ENCODE assay signal across 8 mouse cellular contexts in the genomic region with DNA sequence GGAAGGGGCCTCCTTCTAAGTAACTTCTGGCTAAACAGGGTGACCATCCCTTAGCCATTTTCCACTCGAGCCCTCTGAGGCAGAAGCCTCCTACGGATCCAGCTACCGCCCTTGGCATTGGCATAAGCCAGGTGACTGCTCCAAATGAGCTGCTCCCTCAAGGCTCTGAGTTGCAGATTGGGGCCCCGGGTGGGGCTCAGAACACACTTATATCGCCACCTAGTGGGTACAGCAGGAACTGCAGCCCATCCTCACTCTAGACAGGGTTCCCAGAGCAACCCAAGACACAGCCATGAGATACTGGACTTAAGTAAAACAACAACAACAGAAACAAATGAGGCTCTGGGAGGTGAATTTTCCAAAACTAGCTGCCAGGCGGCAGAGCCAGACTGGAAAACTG. TPM values are rescaled to one million over a fixed set of nuclear protein-coding genes. Genes with fewer than 3 reads are reported as not detected.
DNase-seq lines count a peak whose midpoint lies in the region; ATAC-seq lines count a peak whose summit lies in the region.

No protein-coding gene starts in this region.

- 0 out of 2 replicates have a peak, but pooled peaks cover 4% of the 10 kb centered on the region for H3K27me3 ChIP-seq in forebrain, embryonic 13.5 days
- H3K27me3 ChIP-seq in liver, embryonic 16.5 days (ENCODE audit: control insufficient read depth, insufficient read depth, low read depth, low read length) = no peaks in the 10 kb centered on the region
- 0 out of 2 replicates have a peak, but pooled peaks cover 2% of the 10 kb centered on the region for H3K27me3 ChIP-seq in neural tube, embryonic 15.5 days (replicated peaks)

- H3K4me1 ChIP-seq in forebrain, embryonic 13.5 days = 0 out of 2 replicates have a peak, but pooled peaks cover 5% of the 10 kb centered on the region
- H3K4me1 ChIP-seq in liver, embryonic 16.5 days (ENCODE audit: control insufficient read depth, low read depth, low read length) = peaks cover 5% of the 10 kb centered on the region; the same call in 1 of the 2 replicates
- peaks cover 5% of the 10 kb centered on the region for H3K4me1 ChIP-seq in neural tube, embryonic 15.5 days

- intact Hi-C loops in heart, postnatal 10 days (cut with DNase I) = loop anchor here (1.0 to 10.0 kb wide), 3 partner anchors 144 to 397 kb away; partner anchors contain the start of gene Degs1

- H3K27ac ChIP-seq in forebrain, embryonic 13.5 days = no peak overlapping the region
- no peak overlapping the region for H3K27ac ChIP-seq in liver, embryonic 16.5 days (ENCODE audit: low read length)
- H3K27ac ChIP-seq in neural tube, embryonic 15.5 days (replicated peaks) = no peak overlapping the region

- H3K4me3 ChIP-seq in forebrain, embryonic 13.5 days = no peak overlapping the region
- H3K4me3 ChIP-seq in liver, embryonic 16.5 days (ENCODE audit: low read depth, low read length) = no peak overlapping the region
- H3K4me3 ChIP-seq in neural tube, embryonic 15.5 days (replicated peaks) = no peak overlapping the region

- peak overlapping the region; percentile 23; the same call in 1 of the 2 replicates for H3K4me2 ChIP-seq in forebrain, embryonic 13.5 days
- H3K4me2 ChIP-seq in liver, embryonic 16.5 days (ENCODE audit: low read depth, low read length) = no peak overlapping the region
- H3K4me2 ChIP-seq in neural tube, embryonic 15.5 days = peak overlapping the region; percentile 40

- no peaks in the 10 kb centered on the region for H3K36me3 ChIP-seq in forebrain, embryonic 13.5 days (ENCODE audit: poor library complexity, severe bottlenecking)
- no peaks in the 10 kb centered on the region for H3K36me3 ChIP-seq in liver, embryonic 16.5 days (ENCODE audit: control insufficient read depth, insufficient read depth)
- no peaks in the 10 kb centered on the region for H3K36me3 ChIP-seq in neural tube, embryonic 15.5 days

- H3K9me3 ChIP-seq in forebrain, embryonic 13.5 days (replicated peaks) = no peaks in the 10 kb centered on the region
- no peaks in the 10 kb centered on the region for H3K9me3 ChIP-seq in liver, embryonic 16.5 days (replicated peaks; ENCODE audit: control insufficient read depth, low read length)
- H3K9me3 ChIP-seq in neural tube, embryonic 15.5 days (replicated peaks) = no peaks in the 10 kb centered on the region

- DNase-seq in CD8-positive naive resting alpha-beta T cell, adult 2 months (ENCODE audit: low read depth in 2 of 2, low spot score in 2 of 2) = peak; percentile 76 to 77
- DNase-seq in c-Kit-positive CD71-negative TER-119-negative erythroid progenitor cells, embryonic 14.5 days (ENCODE audit: low read depth) = peak; percentile 61
- peak; percentile 75 to 87 for DNase-seq in heart, postnatal 10 days
- DNase-seq in large intestine, adult 2 months (ENCODE audit: low read depth, low spot score) = peak; percentile 58
- peak; percentile 88 for DNase-seq in testis, postnatal 10 days (ENCODE audit: low spot score)

- peak; percentile 83 for ATAC-seq in forebrain, embryonic 13.5 days
- ATAC-seq in liver, embryonic 16.5 days (ENCODE audit: low read depth) = peak; percentile 61
- ATAC-seq in neural tube, embryonic 15.5 days (ENCODE audit: low FRiP score) = peak; percentile 83

- H3K9ac ChIP-seq in forebrain, embryonic 13.5 days = no peak overlapping the region
- H3K9ac ChIP-seq in liver, embryonic 16.5 days (ENCODE audit: low read depth, low read length) = no peak overlapping the region
- H3K9ac ChIP-seq in neural tube, embryonic 15.5 days (replicated peaks) = no peak overlapping the region

- WGBS in forebrain, embryonic 13.5 days = 2% methylated on average over 6 of the region's 6 CpGs
- WGBS in large intestine, adult 2 months = under 1% methylated on average over 6 of the region's 6 CpGs
- 3% methylated on average over 6 of the region's 6 CpGs for WGBS in liver, embryonic 16.5 days (ENCODE audit: insufficient replicate concordance)
- WGBS in neural tube, embryonic 15.5 days = 2% methylated on average over 6 of the region's 6 CpGs

RNA-seq across cellular contexts. Expression of gene Srp9, which starts 15.8 kb away (rescaled TPM):
- 139 and 150 TPM in 2 replicates for polyA plus RNA-seq in forebrain, embryonic 13.5 days (2015; fragmentation: Nextera tagmentation; extraction: Ambion mirVana)
- 10 to 100 TPM; 48.1 to 49.0 TPM for total RNA-seq in heart, postnatal 10 days (2021)
- polyA plus RNA-seq in large intestine, adult 2 months (2012; rRNA removed) = 36.9 and 38.0 TPM in 2 replicates
- polyA plus RNA-seq in liver, embryonic 16.5 days (2015; fragmentation: Nextera tagmentation; extraction: Ambion mirVana) = 51.4 and 69.8 TPM in 2 replicates
- polyA plus RNA-seq in neural tube, embryonic 15.5 days (2015; fragmentation: Nextera tagmentation; extraction: Ambion mirVana) = 132 and 140 TPM in 2 replicates

RNA-seq across cellular contexts. Expression of gene Vmn1r1, which starts 23.9 kb away (rescaled TPM):
- polyA plus RNA-seq in forebrain, embryonic 13.5 days (2015; fragmentation: Nextera tagmentation; extraction: Ambion mirVana) = not detected in 2 replicates
- not detected for total RNA-seq in heart, postnatal 10 days (2021)
- not detected in 2 replicates for polyA plus RNA-seq in large intestine, adult 2 months (2012; rRNA removed)
- not detected in 2 replicates for polyA plus RNA-seq in liver, embryonic 16.5 days (2015; fragmentation: Nextera tagmentation; extraction: Ambion mirVana)
- polyA plus RNA-seq in neural tube, embryonic 15.5 days (2015; fragmentation: Nextera tagmentation; extraction: Ambion mirVana) = not detected in 2 replicates
